Mouse (Mus musculus): ENCODE results near the gene Zfp784. TPM values are rescaled to one million over a fixed set of nuclear protein-coding genes. Genes with fewer than 3 reads are reported as not detected.

The Zfp784 gene
- total RNA-seq, 2 experiments from 2014 or later: 2.8 to 3.9 TPM

- no peak for DNase-seq
- H3K27ac ChIP-seq: no peak overlapping the region
These were observed 44.1 kb downstream of the Zfp784 start for GRCm38 (mm10) chr7:4993999-4994788.

GRCm38 (mm10) chr7:4993347-4993998, 44.8 kb downstream of the Zfp784 start:
- Histone ChIP-seq H3K4me3 (no peak overlapping the region), H3K27ac (no peak overlapping the region)
- DNase-seq: no peak
- intact Hi-C loops (cut with DNase I): no loop called here
- TF ChIP-seq CTCF (IDR thresholded peaks at IDR 0.05): no peak

More at GRCm38 (mm10) chr7:4993999-4994788, 44.1 kb downstream of the Zfp784 start:
- intact Hi-C loops (cut with DNase I): no loop called here
- no peak for TF ChIP-seq CTCF (IDR thresholded peaks at IDR 0.05)
- no peak overlapping the region for H3K4me3 ChIP-seq

GRCm38 (mm10) chr7:4988250-4988649, 50.0 kb downstream of the Zfp784 start:
- DNase-seq: no peak
- TF ChIP-seq CTCF (IDR thresholded peaks at IDR 0.05): no peak
- Histone ChIP-seq H3K4me3 (no peak overlapping the region), H3K27ac (no peak overlapping the region)
- intact Hi-C loops (cut with DNase I): no loop called here

Other genes with a start within 250 kb of the Zfp784 start
- 10 to 100 TPM in 1 of 2 experiments, 1 to 10 TPM in 1; 8.0 to 10.6 TPM for gene Tmem238, start 248.8 kb downstream of the Zfp784 start, total RNA-seq (2021)
- 100 to 1,000 TPM; 483 to 569 TPM for gene Rpl28, start 245.6 kb downstream of the Zfp784 start, total RNA-seq (2021)
- 10 to 100 TPM; 76.4 to 82.7 TPM for gene Ube2s, start 225.9 kb downstream of the Zfp784 start, total RNA-seq (2021)
- gene Shisa7, start 193.8 kb downstream of the Zfp784 start, total RNA-seq (2021): not detected
- 1 to 10 TPM; 3.9 TPM for gene Isoc2b, start 168.2 kb downstream of the Zfp784 start, total RNA-seq (2021)
- 10 to 100 TPM; 26.4 to 33.5 TPM for gene Isoc2a, start 161.3 kb downstream of the Zfp784 start, total RNA-seq (2021)
- gene Gm36210, start 131.9 kb downstream of the Zfp784 start, total RNA-seq (2021): under 1 TPM; 0.17 to 0.38 TPM
- 10 to 100 TPM in 1 of 2 experiments, 1 to 10 TPM in 1; 8.5 to 10.7 TPM for gene Zfp628, start 123.2 kb downstream of the Zfp784 start, total RNA-seq (2021)
- 1 to 10 TPM; 2.7 to 5.9 TPM for gene Nat14, start 116.4 kb downstream of the Zfp784 start, total RNA-seq (2021)
- gene Ssc5d, start 112.7 kb downstream of the Zfp784 start, total RNA-seq (2021): 1 to 10 TPM; 4.3 to 8.7 TPM
- gene Sbk2, start 74.0 kb downstream of the Zfp784 start, total RNA-seq (2021): 10 to 100 TPM; 36.7 to 77.0 TPM
- 1 to 10 TPM in 1 of 2 experiments, under 1 TPM in 1; 0.46 to 5.2 TPM for gene Sbk3, start 67.3 kb downstream of the Zfp784 start, total RNA-seq (2021)
- gene Zfp579, start 42.3 kb downstream of the Zfp784 start, total RNA-seq (2021): 1 to 10 TPM; 8.8 to 9.5 TPM
- gene Zfp524, start 24.0 kb downstream of the Zfp784 start, total RNA-seq (2021): 10 to 100 TPM in 1 of 2 experiments, 1 to 10 TPM in 1; 6.5 to 10.4 TPM
- gene Fiz1, start 23.7 kb downstream of the Zfp784 start, total RNA-seq (2021): 10 to 100 TPM; 23.2 to 23.3 TPM
- gene Gm44973, start 22.9 kb downstream of the Zfp784 start, total RNA-seq (2021): not detected
- gene Zfp865, start 18.1 kb downstream of the Zfp784 start, total RNA-seq (2021): 10 to 100 TPM; 12.9 to 15.6 TPM
- not detected for gene Ccdc106, start 17.9 kb downstream of the Zfp784 start, total RNA-seq (2021)
- not detected for gene 4632433K11Rik, start 4.3 kb downstream of the Zfp784 start, total RNA-seq (2021)
- 1 to 10 TPM; 3.0 to 4.1 TPM for gene Zfp580, start 13.1 kb upstream of the Zfp784 start, total RNA-seq (2021)
- gene U2af2, start 23.7 kb upstream of the Zfp784 start, total RNA-seq (2021): 10 to 100 TPM; 50.0 to 51.0 TPM
- gene Epn1, start 41.8 kb upstream of the Zfp784 start, total RNA-seq (2021): 100 to 1,000 TPM; 165 to 171 TPM
- gene Rfpl4, start 78.5 kb upstream of the Zfp784 start, total RNA-seq (2021): not detected
- gene Rasl2-9, start 87.5 kb upstream of the Zfp784 start, total RNA-seq (2021): 1 to 10 TPM; 1.4 to 2.9 TPM
- gene Vmn1r55, start 111.2 kb upstream of the Zfp784 start, total RNA-seq (2021): not detected
- gene Vmn1r56, start 158.3 kb upstream of the Zfp784 start, total RNA-seq (2021): not detected
- not detected for gene Vmn1r57, start 180.0 kb upstream of the Zfp784 start, total RNA-seq (2021)